Mouse (Mus musculus): ENCODE measurements at regions not wholly inside any gene's neighbourhood (a gene's known extent, or its start where the extent isn't known, plus 50 kb on each side); places are given as distances from the start of the nearest gene placed in this dataset.

- TF ChIP-seq POLR2A (IDR thresholded peaks at IDR 0.05; ENCODE audit: low read depth, low read length) (no peak), CTCF (conservative IDR thresholded peaks at IDR 0.05; ENCODE audit: insufficient read depth, insufficient read length, low read depth, low read length) (no peak)
Observed at GRCm38 (mm10) chr19:18345735-18346134, 285.9 kb downstream of the Ostf1 start.
